Mouse (Mus musculus) c-Kit-positive CD71-negative TER-119-negative erythroid progenitor cells, embryonic 14.5 days (primary cell): Measurements from ENCODE around the gene Platr17.

Source experiments
- DNase-seq: peaks from one replicate; pipeline ENCODE4 v3.0.0-alpha.2; 2013; ENCODE audit warnings: low read depth

Platr17 gene

DNA sequence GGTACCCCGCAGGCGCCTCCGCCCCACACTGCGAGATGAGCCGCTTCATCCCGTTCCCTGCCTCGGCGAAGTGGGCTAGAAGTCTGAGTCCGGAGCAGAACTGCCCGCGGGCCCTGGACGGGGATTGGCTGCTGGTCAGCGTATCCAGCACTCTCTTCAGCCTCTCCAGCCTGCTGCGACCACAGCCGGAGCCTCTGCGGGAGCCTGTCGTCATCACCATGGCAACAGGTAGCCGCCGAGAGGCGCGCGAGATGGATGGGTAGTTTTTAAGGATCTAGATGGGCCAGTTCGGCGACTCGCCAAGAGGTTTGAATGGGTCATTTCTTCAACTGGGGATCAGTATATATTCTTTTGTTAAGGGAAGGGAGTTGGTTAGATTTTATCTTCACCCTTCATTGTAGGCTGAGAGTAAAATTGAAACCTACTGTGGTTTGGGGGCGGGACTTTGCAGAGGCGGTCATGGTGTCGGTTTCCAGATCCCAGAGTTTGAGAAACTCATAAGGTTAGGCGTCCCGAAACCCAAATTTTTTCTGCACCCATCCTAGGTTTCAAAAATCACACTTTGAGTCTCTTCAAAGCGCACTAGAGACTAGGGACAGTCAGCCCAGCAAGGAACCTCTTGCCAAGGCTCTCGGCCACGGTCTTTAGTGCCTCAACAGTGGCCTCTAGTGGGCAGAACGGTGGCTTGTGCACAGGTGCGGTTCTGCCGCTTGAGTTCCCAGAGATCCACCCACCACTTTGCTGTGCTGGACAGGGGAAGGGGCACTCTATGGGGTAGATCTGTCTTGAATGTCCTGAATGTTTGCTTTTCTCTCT is 15.6 kb downstream of the Platr17 start:
- DNase-seq = no peak

- no peak for DNase-seq
These were observed 16.4 kb downstream of the Platr17 start for GRCm38 (mm10) chr17:33921361-33921760.

- no peak for DNase-seq
These were observed 19.8 kb downstream of the Platr17 start for GRCm38 (mm10) chr17:33924577-33925283.

- no peak for DNase-seq
These were observed 20.6 kb downstream of the Platr17 start for GRCm38 (mm10) chr17:33925406-33926116.

DNA sequence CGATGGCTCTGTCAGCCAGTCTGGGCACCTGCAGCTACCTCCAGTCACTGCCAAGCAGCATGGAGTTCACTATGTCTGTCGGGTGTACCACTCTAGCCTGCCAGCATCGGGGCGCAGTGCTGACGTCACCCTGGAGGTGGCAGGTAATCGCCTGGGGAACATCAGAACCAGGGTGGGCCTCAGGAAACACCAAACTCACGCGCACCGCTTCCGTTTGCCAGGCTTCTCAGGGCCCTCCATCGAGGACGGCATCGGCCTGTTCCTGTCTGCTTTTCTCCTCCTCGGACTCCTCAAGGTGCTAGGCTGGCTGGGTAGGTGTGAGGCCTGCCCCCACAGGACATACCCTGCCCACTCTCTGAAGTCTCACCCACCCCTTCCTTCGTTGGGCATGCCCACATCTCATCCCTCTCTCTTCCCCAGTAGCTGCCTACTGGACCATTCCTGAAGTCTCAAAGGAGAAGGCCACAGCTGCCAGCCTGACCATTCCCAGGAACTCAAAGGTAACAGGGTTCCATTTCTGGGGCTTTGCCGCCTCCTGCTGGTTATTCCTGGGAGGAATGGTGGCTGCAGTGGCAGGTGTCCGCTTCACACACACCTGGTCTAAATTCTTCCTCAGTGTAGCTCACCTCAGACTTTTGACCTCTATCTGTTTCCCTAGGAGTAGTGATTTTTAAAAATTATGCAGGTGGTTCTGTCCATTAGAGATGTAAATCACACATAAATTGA is 21.4 kb downstream of the Platr17 start:
- no peak for DNase-seq

DNA sequence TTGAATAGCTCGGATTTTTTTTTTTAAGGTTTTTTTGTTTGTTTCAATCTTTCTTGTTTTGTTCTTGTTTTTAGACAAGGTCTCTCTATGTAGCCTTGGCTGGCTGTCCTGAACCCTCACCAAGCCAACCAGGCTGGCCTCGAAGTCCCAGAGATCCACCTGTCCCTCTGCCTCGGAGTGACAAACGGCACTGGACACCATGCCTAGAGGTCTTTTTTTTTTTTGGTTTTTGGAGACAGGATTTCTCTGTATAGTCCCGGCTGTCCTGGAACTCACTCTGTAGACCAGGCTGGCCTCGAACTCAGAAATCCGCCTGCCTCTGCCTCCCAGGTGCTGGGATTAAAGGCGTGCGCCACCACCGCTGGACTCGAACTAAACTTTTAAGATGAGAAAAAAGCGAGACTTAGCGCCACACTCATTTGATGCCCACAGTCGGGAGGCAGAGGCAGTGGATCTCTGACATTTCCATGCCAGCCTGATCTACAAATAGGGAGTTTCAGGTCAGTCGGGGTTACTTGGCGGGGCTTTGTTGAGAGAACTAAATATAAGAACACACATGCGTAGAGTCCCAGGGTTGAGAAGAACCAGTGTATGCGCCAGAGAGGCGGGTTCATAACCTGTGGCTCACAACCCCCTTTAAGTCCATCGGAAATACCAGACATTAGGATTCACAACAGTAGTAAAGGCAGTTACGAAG is 23.5 kb downstream of the Platr17 start:
- no peak for DNase-seq

- peak; percentile 89 for DNase-seq
These were observed 24.7 kb downstream of the Platr17 start, which contains the start of gene Rgl2 for GRCm38 (mm10) chr17:33929371-33930279. TSS of gene Rgl2 (plus strand) at chr17:33929543.

DNA sequence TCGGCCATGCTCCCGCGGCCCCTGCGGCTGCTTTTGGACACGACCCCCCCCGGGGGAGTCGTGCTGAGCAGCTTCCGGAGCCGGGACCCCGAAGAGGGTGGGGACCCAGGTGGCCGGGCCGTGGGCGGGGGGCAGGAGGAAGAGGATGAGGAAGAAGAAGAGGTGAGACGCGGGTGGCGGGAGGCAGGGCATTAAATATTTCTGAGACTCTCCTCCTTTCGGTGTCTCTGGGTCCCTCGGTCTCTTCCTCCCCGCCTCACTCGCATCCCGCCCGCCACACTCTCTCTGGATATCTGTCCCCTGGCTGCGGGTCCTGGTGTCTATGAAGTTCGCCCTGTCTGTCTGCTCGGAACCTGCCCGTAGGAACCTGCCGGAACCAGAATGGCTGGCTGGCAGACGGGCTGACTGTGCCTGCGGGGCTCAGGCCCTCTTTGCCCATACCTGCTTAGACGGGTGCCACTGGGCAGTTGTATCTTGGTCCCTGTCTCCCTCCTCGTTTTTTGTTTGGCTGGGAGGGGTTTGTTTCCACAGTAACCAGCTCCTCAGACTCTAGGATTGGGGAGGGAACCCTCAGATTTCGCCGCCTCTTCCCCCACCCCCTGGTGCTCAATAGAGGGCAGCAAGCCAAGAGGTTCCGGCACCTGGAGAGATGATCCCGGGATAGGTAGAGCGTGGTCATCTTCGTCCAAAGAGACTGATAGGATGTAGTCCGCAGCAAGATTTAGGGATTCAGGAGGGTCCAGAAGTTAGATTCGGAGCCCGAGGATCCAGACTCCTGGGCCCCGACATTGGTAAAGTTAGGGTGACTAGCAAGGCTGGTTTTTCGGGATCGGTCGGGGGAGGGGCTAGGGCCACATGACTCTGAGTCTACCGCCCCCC is 25.6 kb downstream of the Platr17 start:
- DNase-seq = no peak

DNA sequence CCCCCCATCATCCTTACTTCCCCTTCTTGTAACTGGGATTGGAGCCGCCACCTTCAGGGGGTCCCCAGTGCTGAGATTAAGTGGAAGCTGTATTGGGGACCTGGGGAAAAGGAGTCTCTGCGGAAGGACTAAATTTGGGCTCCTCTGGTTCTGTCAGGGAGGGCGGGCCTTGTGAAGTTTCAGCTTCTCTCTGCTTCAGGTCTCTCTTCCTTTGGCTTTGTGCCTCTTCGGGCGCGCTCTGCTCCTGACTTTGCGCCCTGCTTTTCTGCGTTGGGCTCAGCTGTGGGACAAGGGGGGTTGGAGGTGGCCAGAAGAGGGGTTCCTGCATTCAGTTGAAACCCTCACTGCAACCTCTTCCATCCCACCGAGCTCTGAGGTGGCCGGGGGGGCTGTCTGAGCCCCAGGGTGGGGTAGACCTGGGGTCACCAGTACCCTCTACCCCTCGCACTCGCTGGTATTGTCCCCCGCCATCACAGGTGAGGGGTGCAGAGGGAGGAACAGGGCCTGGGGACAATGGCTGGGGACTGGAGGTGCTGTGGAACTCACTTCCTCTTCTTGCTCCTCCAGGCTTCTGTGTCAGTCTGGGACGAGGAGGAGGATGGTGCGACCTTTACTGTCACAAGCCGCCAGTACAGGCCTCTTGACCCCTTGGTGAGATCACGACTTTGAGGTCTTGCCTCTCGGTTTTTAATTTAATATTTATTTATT is 26.4 kb downstream of the Platr17 start:
- DNase-seq = no peak

- DNase-seq = no peak
These were observed 27.0 kb downstream of the Platr17 start for GRCm38 (mm10) chr17:33931947-33932346.

- DNase-seq = no peak
These were observed 27.5 kb downstream of the Platr17 start for GRCm38 (mm10) chr17:33932448-33932847.

GRCm38 (mm10) chr17:33932970-33933369 is 28.0 kb downstream of the Platr17 start:
- DNase-seq = no peak

DNA sequence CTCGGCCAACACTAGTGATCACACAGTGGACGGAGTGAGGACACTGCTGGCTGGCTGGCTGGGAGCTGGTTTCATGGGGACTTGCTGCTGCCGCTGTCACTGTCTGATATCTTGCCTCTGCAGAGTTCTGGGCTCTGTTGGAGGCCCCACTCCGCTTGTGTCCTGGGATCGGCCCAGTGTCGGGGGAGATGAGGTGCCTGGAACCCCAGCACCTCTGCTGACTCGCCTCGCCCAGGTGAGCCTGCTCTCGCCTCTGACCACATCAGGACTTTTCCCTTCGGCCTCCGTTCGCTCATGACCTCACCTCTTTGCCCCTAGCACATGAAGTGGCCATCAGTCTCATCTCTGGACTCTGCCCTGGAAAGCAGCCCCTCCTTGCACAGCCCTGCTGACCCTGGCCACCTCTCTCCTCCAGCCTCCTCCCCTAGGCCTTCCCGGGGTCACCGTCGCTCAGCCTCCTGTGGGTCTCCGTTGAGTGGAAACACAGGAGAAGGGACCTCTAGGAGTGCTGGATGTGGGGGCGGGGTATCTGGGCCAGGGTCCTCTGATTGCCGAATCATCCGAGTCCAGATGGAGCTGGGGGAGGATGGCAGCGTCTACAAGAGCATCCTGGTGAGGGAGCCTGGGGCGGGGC is 30.6 kb downstream of the Platr17 start:
- no peak for DNase-seq

DNA sequence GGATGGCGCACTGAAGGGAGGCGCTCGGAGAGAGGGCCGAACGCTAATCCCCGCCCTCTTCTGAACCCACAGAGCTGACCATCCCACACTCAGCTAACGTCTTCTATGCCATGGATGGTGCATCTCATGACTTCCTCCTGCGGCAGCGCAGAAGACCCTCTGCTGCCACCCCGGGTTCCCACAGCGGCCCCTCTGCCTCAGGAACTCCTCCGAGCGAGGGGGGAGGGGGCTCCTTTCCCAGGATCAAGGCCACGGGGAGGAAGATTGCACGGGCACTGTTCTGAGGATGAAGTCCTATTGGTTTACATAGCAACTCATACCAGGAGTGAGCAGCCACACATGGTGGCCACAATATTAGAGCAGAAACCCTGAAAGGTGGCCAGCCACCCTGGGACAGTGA is 32.1 kb downstream of the Platr17 start:
- DNase-seq = no peak

- DNase-seq = no peak
These were observed 33.8 kb downstream of the Platr17 start for GRCm38 (mm10) chr17:33938783-33939182.

DNA sequence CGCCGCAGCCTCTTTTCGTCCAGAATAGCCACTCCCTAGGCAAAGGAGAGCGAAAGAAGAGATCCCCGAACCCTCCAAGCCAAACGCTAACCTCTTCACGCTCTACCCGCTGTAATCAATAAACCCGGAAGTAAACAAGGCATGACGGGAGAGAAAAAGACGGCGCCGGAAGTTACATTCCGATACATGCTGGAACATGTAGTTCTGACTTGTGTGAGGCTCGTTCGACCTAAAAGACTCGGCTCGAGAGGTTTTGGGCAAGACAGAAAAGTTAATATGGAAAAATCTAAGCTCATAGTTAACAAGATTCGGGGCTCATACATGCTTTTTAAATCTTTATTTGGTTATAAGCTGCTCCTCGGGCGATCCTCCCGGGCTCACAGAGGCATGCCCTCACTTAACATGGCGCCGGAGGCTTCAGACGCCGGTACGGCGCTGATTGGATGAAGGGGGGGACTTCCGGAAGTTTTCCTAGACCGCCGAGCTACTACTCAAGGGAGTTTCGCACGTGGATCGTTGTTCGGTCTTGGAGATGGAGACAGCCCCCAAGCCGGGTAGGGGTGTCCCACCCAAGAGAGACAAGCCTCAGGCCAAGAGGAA is 35.4 kb downstream of the Platr17 start, which contains the start of the genes Pfdn6 and Wdr46:
TSS of gene Pfdn6 (minus strand) at position 138 of the 600 bp plus-strand sequence.
TSS of gene Wdr46 (plus strand) at position 455 of the 600 bp plus-strand sequence.
- no peak for DNase-seq

- no peak for DNase-seq
These were observed 36.0 kb downstream of the Platr17 start for GRCm38 (mm10) chr17:33940981-33941380.

DNA sequence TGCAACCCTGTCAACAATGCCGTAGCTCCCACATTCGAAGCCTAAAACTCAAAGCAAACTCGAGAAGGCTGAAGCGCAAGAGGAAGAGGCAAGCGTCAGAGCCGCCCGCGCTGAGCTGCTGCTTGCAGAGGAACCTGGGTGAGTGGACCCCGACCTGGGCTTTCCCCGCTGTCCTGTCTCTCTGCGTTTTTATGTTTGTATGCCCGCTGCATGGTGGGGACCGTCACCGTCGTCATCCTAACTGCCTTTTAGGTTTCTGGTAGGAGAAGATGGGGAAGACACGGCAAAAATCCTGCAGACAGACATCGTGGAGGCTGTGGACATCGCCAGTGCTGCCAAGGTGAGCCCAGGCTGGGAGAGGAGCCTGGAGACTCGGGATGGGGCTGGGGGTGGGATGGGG is 36.4 kb downstream of the Platr17 start:
- no peak for DNase-seq
